Mouse (Mus musculus): ENCODE measurements around the gene Pcp4l1.
"Not testable (repeated sequence)": the region's sequence is repeated elsewhere in the genome, so short reads cannot be mapped to it uniquely, and the experiment has no call there.

DNA sequence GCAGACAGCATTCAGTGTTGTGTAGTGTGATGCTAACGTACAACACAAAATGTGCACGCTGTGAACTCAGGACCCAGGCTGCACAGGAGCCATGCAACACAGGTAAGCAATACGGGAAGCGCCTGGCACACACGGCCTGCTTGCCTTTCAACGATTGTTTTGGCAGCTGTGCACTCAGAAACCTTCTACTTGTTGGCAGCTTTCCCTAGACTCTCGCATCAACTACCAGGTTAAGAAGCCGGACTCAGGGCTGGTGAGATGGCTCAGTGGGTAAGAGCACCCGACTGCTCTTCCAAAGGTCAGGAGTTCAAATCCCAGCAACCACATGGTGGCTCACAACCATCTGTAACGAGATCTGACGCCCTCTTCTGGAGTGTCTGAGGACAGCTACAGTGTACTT, 53.1 kb downstream of the Pcp4l1 start:
- TF ChIP-seq POLR2A, CTCF (IDR thresholded peaks at IDR 0.05; ENCODE audit: insufficient read depth, low read depth, low read length): not testable (repeated sequence)

Data from olfactory bulb, adult 2 months (tissue).